Mouse (Mus musculus) limb, embryonic 14.5 days (tissue): ENCODE results near the gene Gm8206. TPM values are rescaled to one million over a fixed set of nuclear protein-coding genes. Genes with fewer than 3 reads are reported as not detected.
"Not testable (repeated sequence)": the region's sequence is repeated elsewhere in the genome, so short reads cannot be mapped to it uniquely, and the experiment has no call there.

ENCODE experiments used
- ATAC-seq: fragments of 200-750 bp; cut with Nextera tagmentation; 2 replicates; pipeline ENCODE4 v1.8.0; 2017; ENCODE audit warnings: low read depth, moderate number of reproducible peaks, moderate TSS enrichment; ENCODE audit not compliant: low FRiP score
- DNase-seq: peaks from one replicate; pipeline ENCODE4 v3.0.0-alpha.2; 2015; ENCODE audit warnings: low spot score
- H3K27ac ChIP-seq: fragments of 300-500 bp; sonication (generic); replicated peaks from 2 replicates; pipeline ENCODE4 v1.5.1; 2014; ENCODE audit warnings: low read depth, mild to moderate bottlenecking, low read length, moderate library complexity, mixed read lengths
- H3K27me3 ChIP-seq: fragments of 300-500 bp; sonication (generic); 2 replicates; pipeline ENCODE4 v1.6.1; 2014; ENCODE audit warnings: low read length, mixed read lengths; ENCODE audit not compliant: control insufficient read depth, insufficient read depth
- H3K36me3 ChIP-seq: fragments of 300-500 bp; sonication (generic); 2 replicates; pipeline ENCODE4 v1.6.1; 2014; ENCODE audit warnings: mild to moderate bottlenecking, low read length, moderate library complexity, mixed read lengths; ENCODE audit not compliant: control insufficient read depth, insufficient read depth
- H3K4me1 ChIP-seq: fragments of 300-500 bp; sonication (generic); 2 replicates; pipeline ENCODE4 v1.6.1; 2014; ENCODE audit warnings: antibody characterized with exemption, low read length, mixed read lengths; ENCODE audit not compliant: control insufficient read depth, insufficient read depth
- H3K4me2 ChIP-seq: fragments of 300-500 bp; sonication (generic); replicated peaks from 2 replicates; pipeline ENCODE4 v1.6.1; 2014; ENCODE audit warnings: low read depth, mild to moderate bottlenecking, low read length, moderate library complexity; ENCODE audit not compliant: severe bottlenecking
- H3K4me3 ChIP-seq: fragments of 300-500 bp; sonication (generic); replicated peaks from 2 replicates; pipeline ENCODE4 v1.5.1; 2014; ENCODE audit warnings: low read length
- H3K9ac ChIP-seq: fragments of 300-500 bp; sonication (generic); 2 replicates; pipeline ENCODE4 v1.6.1; 2014; ENCODE audit warnings: mild to moderate bottlenecking, low read depth, low read length, moderate library complexity; ENCODE audit not compliant: severe bottlenecking
- H3K9me3 ChIP-seq: fragments of 300-500 bp; sonication (generic); 2 replicates; pipeline ENCODE4 v1.6.1; 2016; ENCODE audit warnings: low read length; ENCODE audit not compliant: control insufficient read depth
- WGBS: fragments of 180-500 bp; shearing (Covaris S2); extraction: QIAGEN DNeasy Blood & Tissue Kit; methylation state at CpG from one replicate; pipeline ENCODE4 v1.1.7; 2014; 5-methylcytosine and 5-hydroxymethylcytosine counted together
- polyA plus RNA-seq, 2 experiments: library from polyadenylated mRNA; depleted of rRNA in 1 of 2; stranded (reverse) in 1 of 2; unstranded in 1 of 2; fragments of >200 nt; fragmentation: Nextera tagmentation in 1 of 2; extraction: Ambion mirVana in 1 of 2; gene quantifications; 2 replicates each; pipeline versions ENCODE4 v1.2.1 to v1.2.3; 2012 to 2014

Gm8206 gene
- polyA plus RNA-seq (2012; rRNA removed): 1.4 and 2.1 TPM in 2 replicates
- 0.90 and 1.4 TPM in 2 replicates for polyA plus RNA-seq (2014; fragmentation: Nextera tagmentation; extraction: Ambion mirVana)

DNA sequence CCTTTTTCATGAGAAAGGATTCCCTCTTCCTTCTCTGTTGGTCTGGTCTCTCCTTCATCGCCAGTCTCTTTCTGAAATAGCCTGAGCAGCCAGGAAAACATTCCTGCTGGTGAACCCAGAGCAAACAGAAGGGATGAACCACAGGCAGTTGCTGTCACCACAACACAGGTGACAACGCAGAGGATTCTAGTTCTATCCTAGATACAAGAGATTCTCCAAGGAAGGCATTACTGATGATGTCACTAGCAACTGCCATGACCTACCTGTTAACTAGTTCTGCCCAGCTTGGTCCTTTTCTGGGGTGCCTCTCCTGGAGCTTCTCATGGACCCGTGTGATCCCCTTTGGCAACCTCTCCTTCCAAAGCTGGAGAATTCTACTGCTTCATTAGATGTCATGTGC, at the start of gene Gm8206:
TSS of gene Gm8206 (minus strand) at position 101 of the 400 bp plus-strand sequence.
- H3K27me3 ChIP-seq, H3K4me1 ChIP-seq, DNase-seq, H3K4me2 ChIP-seq, ATAC-seq, H3K27ac ChIP-seq, H3K36me3 ChIP-seq, H3K4me3 ChIP-seq, H3K9ac ChIP-seq, H3K9me3 ChIP-seq: not testable (repeated sequence)
- WGBS: 82% methylated on average over 2 of the region's 3 CpGs

DNA sequence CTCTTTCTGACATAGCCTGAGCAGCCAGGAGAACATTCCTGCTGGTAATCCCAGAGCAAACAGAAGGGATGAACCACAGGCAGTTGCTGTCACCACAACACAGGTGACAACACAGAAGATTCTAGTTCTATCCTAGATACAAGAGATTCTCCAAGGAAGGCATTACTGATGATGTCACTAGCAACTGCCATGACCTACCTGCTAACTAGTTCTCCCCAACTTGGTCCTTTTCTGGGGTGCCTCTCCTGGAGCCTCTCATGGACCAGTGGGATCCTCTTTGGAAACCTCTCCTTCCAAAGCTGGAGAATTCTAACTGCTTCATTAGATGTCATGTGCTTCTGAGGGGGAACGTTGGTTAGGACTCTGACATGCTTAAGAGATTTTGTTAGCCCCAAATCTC, 32.0 kb upstream of the Gm8206 start, which contains the start of gene Gm3476:
TSS of gene Gm3476 (minus strand) at position 101 of the 400 bp plus-strand sequence.
- not testable (repeated sequence) for H3K4me2 ChIP-seq, H3K9me3 ChIP-seq, H3K9ac ChIP-seq, H3K4me3 ChIP-seq, DNase-seq, H3K27ac ChIP-seq, ATAC-seq, H3K4me1 ChIP-seq, H3K36me3 ChIP-seq, H3K27me3 ChIP-seq
- WGBS: no CpG with 5 or more reads among the region's 1 CpGs

GRCm38 (mm10) chr14:6108272-6108925, 14.7 kb upstream of the Gm8206 start, which contains the start of gene Gm3468:
TSS of gene Gm3468 (minus strand) at chr14:6108665.
- not testable (repeated sequence) for H3K9ac ChIP-seq
- peak; percentile 16 for DNase-seq

DNA sequence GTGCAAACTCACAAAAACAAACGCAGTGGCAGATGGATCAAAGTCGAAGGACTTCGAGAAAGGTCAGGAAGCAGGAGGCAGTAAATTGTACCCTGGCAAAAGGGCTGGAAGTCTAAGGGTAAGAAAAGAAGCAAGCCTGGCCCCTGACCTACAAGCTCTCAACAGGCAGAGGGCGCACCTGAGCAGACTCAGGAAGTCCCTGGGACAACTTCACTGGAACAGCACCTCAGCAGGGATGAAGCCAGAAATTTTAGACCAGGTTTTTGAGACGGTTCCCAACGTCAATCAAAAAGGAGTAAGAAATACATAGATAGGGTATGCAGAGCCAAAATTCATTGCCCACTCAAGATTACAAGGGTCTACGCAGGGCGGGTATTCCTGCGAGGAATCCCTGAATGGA, 13.8 kb upstream of the Gm8206 start:
- not testable (repeated sequence) for H3K36me3 ChIP-seq, H3K9ac ChIP-seq, ATAC-seq, H3K4me1 ChIP-seq, H3K4me3 ChIP-seq, H3K27ac ChIP-seq, H3K27me3 ChIP-seq, H3K9me3 ChIP-seq
- H3K4me2 ChIP-seq: peak overlapping the region; percentile 42
- 10% methylated on average over 8 of the region's 9 CpGs for WGBS
- peak; percentile 2 for DNase-seq

More at GRCm38 (mm10) chr14:6108272-6108925, 14.7 kb upstream of the Gm8206 start, which contains the start of gene Gm3468:
- 3% methylated on average over 24 of the region's 51 CpGs for WGBS
- peak within 1 kb of the TSS; percentile 42 for H3K4me2 ChIP-seq
- not testable (repeated sequence) for H3K27ac ChIP-seq, H3K36me3 ChIP-seq, H3K9me3 ChIP-seq, H3K4me1 ChIP-seq, H3K27me3 ChIP-seq
- ATAC-seq: peak; percentile 85
- H3K4me3 ChIP-seq: peak within 1 kb of the TSS; percentile 29

- not testable (repeated sequence) for ATAC-seq, H3K27me3 ChIP-seq, H3K9me3 ChIP-seq, H3K36me3 ChIP-seq, H3K4me2 ChIP-seq, H3K4me3 ChIP-seq, DNase-seq, H3K9ac ChIP-seq, H3K27ac ChIP-seq, H3K4me1 ChIP-seq
- WGBS: 70% methylated on average over 3 of the region's 4 CpGs
Observed at GRCm38 (mm10) chr14:6058167-6058566, 35.6 kb downstream of the Gm8206 start, which contains the start of gene Gm6337. TSS of gene Gm6337 (minus strand) at chr14:6058267.

GRCm38 (mm10) chr14:5987136-5987535, 106.6 kb downstream of the Gm8206 start:
- not testable (repeated sequence) for ATAC-seq, H3K4me2 ChIP-seq, H3K9me3 ChIP-seq, H3K36me3 ChIP-seq, H3K27me3 ChIP-seq, DNase-seq, H3K4me1 ChIP-seq, H3K4me3 ChIP-seq, H3K9ac ChIP-seq, H3K27ac ChIP-seq
- WGBS: 78% methylated on average over 3 of the region's 7 CpGs

DNA sequence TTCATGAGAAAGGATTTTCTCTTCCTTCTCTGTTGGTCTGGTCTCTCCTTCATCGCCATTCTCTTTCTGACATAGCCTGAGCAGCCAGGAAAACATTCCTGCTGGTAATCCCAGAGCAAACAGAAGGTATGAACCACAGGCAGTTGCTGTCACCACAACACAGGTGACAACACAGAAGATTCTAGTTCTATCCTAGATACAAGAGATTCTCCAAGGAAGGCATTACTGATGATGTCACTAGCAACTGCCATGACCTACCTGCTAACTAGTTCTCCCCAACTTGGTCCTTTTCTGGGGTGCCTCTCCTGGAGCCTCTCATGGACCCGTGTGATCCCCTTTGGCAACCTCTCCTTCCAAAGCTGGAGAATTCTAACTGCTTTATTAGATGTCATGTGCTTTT, 114.7 kb downstream of the Gm8206 start, which contains the start of gene Gm3453:
TSS of gene Gm3453 (minus strand) at position 101 of the 400 bp plus-strand sequence.
- not testable (repeated sequence) for H3K4me2 ChIP-seq, H3K4me3 ChIP-seq, H3K9ac ChIP-seq, H3K9me3 ChIP-seq, H3K27ac ChIP-seq, DNase-seq, H3K27me3 ChIP-seq, H3K36me3 ChIP-seq, H3K4me1 ChIP-seq, ATAC-seq
- 63% methylated on average over 2 of the region's 2 CpGs for WGBS
